Mouse (Mus musculus) cerebellum, adult 8-10 months (tissue): ENCODE results near the gene Enoph1.
A peak's percentile ranks its signal among the peaks of the same experiment; 100 is the strongest.

Source experiments
- DNase-seq: peaks from one replicate; pipeline ENCODE4 v3.0.0; 2022

Enoph1 gene

DNA sequence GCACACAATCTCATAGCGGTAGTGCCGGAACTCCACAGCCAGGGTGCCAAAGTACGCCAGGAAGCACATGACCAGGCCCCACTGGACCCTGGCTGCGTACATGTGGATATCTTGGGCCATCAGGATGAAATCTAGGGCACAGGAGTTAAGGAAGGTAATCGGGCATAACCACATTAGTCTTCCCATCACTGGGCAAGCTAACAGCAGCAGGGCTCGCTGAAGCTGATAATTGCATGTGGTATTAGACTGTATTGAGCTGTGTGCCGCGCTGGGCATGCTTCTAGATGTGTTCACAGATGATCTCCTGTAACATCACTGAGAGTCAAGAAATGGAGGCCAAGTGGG lies 40.1 kb downstream of the Enoph1 start:
- DNase-seq = no peak

DNA sequence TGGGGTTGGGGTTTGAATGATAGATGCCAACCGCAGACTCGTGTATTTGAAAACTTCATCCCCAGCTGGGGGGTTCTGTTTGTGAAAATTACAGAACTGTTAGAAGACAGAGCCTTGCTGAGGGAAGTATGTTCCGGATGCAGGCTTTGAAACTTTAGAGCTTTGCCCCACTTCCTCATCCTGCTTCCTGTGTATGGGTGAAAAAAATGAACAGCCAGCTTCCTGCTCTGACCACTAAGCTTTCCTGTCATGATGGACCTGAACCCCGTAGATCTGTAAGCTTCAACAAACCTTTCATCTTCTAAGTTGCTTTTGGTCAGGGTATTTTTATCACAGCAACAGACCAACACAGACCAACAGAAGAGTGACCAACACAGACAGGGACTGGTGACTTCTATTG lies 42.2 kb downstream of the Enoph1 start:
- DNase-seq = no peak

DNA sequence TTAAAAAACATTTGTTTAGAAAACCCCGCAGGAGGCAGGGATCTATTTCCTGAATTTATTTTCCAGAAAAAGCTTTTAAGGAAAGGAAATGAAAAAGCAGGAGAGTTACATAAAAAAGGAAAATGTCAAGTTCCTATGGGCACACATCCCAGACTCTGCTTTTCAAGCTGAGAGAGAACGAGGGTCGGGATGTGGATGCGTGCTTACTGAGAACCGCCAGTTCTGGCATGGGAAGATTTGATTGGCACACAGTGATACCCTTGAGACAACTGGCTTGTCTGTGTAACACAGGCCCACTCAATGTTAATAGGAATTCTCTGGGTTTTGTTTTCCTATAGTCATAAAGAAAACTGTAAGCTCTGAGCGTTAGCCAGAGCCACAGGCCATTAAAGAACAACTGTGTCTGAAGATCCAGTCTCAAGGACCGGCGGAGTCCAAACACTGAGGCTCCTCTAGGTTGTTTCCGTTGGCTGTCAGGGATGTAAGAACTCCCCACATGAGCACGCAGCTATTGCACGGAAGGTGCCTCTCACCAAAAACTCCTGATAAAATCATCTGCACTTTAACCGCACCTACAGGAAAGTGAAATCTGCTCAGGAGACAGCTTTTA lies 44.3 kb downstream of the Enoph1 start:
- no peak for DNase-seq

DNA sequence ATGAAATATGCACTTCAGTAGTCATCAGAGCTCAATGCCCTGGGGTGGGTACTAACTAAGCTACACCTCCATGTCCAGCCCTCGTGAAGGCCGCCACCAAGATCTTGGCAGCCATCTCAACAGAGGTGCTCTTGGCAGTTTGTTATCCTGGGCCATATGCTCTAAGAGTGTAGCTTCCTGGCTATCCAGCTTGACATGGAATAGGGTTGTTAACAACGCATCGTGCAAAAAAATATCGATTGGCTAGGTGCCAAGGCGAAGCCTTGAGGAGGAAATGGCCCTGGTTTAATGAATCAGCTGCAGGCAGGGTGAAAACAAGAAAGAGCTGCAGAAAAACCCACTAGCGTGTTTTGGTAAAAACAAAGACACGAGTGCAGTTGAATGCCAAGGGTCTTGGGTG lies 45.3 kb downstream of the Enoph1 start:
- no peak for DNase-seq

DNA sequence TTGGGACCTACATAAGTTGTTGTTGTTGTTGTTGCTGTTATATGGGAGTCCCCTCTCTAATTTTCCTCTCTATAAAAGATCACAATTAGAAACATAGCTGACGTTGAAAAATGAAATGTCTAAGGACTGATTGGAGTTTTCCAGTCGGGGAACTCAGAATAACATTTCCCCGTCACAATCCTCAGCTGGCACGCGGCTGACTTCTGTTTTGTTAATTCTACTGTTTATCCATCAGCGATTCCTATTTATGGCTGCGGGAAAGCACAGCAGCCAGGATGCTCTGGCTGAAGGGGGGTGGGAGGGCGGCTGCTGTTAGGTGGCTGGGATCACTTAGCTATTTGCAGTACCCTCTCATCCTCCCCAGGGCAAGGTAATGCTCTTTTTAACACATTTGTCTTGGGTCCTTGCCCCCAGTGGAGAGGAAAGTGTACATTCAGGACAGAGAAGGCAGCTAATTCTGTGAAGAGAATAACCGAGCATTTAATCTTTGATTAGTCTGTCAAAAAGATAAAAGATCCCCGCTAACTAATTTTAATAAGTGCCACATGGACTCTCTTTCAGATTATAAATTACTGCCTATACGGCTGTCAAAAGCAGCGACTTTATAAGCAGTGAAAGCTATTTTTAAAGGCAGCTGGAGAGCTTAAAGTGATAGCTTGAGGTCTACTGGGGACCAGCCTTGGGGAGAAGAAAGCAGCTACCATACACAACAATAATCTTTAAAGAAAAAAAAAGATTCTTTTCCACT lies 50.9 kb downstream of the Enoph1 start:
- DNase-seq = no peak

DNA sequence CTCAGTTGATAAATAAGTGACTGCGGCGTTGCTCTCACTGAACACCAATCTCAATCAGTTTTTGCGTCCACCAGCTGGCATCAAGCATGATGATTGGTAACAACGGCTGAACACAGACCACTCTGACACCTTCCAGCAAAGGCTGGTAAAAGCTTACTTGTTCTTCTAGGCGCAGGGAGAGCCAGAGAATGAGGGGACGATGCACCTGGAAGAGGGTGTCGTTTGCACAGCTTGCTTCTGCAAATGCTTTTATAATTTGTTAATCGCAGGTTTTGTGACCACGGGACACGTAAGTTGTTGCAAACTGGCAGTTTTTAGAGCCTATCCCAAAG lies 51.4 kb downstream of the Enoph1 start:
- no peak for DNase-seq

DNA sequence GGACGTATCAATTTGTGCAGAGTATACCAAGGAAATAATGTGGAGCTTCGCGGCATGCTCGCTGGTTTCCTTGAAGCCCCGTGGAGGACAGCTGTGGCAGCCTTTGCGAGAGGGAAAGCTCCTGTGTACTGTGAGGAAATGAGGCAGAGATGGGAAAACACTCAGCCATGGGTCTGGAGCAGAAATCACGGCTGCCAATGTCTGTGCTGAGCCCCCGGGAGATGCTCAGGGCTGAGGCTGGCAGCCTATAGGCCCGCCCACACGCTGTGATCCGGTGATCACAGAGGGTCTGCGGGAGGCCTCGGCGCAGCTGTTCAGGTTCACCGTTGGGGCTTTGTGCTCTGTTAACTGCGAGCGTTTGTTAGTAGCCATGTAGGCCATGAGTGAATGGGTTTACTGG lies 51.8 kb downstream of the Enoph1 start:
- DNase-seq = no peak

DNA sequence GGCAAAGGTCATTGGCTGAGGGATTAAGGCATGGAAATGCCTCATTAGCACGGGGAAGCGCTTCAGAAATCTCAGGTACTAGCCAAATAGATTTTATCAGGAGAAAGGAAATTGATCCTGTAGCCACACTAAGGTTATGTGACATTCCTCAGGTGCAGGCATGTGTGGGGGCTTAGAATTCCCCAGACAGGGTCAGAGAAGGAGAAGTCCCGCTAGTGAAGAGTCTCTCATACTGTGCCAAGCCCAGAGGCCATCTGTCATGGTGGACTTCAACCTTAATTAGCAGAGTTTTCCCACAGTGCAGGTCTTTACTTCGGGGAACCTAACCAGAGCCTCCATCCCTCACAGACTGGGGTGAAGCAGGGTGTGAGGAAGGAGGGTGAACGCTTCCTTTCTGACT lies 57.2 kb downstream of the Enoph1 start:
- DNase-seq = no peak

DNA sequence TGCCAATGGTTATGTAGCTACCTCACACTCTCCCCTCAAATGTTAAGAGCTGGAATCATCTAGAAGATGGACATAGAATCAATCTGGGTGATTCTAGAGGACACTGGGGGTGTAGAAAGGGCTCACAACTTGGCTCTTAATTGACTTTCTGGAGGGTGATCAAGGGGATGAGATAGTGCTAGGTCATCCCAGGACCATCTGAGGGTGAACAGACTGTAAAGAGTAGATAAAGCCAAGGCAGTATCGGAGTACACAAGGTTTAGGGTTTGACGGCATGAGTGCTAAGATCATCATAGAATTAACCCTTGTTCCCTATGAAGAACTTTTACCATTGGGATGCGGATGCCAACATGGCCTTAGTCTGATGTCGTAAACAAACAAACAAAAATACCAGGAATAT lies 58.2 kb downstream of the Enoph1 start:
- no peak for DNase-seq

DNA sequence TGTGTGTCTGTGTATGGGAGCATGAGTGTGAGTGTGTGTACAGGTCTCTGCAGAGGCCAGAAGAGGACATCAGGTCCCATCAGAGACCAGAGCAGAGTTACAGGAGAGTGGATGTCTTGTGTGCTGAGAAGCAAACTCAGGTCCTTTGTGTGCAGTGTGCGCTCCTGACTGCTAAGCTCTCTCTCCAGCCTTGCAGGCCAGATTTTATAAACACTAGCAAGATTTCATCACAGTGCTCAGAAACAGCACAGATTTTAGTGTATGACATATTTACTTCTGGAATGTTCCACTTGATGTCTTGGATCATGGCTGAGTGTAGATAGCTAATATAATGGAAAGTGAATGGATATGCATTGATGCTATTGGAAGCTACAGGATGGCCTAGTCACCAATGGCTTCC lies 62.6 kb downstream of the Enoph1 start:
- no peak for DNase-seq

DNA sequence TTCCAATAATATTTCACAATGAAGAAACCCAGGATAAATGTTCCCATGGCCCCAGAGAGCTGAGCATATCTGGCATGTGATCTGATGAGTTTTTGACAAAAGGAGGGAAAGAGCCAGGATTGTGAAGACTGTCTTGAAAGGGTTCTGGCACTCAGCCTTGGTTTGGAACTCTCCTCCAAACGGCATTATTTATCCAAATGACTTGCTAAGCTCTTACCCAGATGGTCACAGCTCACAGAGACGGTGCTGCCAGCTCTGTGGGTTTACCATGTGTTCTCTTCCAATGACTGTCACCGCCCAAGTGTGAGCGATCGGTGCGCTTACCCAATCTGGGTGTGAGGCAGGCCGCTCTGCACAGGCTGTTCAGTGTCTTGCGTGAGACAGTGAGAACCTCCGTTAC lies 69.1 kb downstream of the Enoph1 start:
- peak; percentile 74 for DNase-seq

DNA sequence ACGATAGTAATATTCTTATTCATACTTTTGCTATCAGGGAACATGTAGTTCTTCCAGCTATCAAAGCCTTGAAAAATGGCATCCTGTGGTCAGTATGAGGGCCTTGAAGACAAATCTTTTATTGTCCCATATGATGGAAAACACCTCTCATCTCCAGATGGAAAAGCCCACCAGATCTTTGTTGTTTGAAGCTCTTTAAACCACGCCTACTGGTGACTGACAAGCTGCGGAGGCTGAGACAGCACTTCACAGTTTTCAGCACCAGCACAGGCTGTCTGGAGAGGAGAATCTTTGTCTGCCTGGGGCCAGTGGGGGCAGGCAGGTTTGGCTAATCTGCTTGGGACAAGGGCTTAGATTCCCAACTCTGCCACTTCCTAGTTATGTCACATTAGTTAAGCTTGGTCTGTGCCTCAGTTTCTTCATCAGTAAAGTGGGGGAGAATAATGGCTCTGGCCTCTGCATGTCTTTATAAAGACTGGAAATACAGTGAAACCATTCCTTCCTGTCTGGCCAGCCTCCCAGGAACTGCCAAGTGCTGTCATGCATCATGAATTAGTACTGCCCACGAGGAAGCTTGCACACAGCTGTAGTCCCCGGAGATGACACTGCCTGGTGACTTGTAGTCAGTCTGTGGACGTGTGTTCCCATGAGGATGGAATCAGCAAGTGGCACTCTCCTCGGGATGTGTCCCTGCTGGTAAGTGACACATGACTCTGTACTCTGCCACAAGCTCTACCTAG lies 69.9 kb downstream of the Enoph1 start:
- no peak for DNase-seq

DNA sequence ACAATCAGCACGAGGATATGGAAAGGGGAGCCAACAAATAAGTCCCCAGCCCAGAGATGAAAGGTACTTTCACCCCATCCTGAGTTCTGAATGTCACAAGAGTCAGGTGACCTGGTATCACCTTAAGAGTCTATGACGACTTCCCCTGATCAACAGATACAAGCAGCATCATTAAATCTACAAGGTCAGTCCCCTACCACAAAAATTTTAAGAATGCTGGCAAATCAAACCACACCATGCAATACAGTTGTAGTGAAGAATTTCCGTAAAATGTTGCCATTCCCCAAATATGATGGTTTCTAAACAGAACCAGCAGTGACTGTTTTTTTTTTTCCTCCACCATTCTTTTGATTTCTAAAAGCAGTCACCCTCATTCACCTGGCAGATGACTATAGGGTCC lies 70.8 kb downstream of the Enoph1 start:
- DNase-seq = no peak

DNA sequence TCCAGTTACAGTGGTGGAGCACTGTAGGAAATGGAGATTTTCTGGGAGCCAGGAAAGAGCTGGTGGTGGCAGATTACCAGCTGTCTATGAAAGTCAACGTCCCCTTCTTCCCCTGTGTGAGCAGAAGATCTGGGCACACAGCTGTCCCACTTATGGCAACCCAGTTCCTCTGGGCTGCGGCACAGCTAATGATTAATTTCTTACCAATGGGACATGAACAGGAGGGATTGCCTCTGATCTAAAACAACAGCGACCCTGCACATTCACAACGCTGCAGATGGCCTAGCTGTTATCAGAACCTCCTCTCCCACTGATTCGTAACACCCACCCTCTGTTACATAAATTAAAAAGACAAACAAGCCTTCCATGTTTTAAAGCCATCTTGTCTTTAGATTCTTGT lies 73.6 kb downstream of the Enoph1 start:
- DNase-seq = no peak
